Mouse (Mus musculus): ENCODE results near the gene Amy2a1. TPM values are rescaled to one million over a fixed set of nuclear protein-coding genes. Genes with fewer than 3 reads are reported as not detected.
"Not testable (repeated sequence)": the region's sequence is repeated elsewhere in the genome, so short reads cannot be mapped to it uniquely, and the experiment has no call there.

Gene Amy2a1
- total RNA-seq (2021) = not detected
- long read RNA-seq, experiment 1 = 0 reads
- long read RNA-seq, experiment 2 = 0 reads

- DNase-seq = not testable (repeated sequence)
These were observed at the start of gene Amy2a1 for GRCm38 (mm10) chr3:113532328-113532727. Amy2a1 (minus strand) TSS chr3:113532428.

GRCm38 (mm10) chr3:113574578-113574977 is 42.4 kb upstream of the Amy2a1 start:
- peak; percentile 25 to 43 for DNase-seq

DNA sequence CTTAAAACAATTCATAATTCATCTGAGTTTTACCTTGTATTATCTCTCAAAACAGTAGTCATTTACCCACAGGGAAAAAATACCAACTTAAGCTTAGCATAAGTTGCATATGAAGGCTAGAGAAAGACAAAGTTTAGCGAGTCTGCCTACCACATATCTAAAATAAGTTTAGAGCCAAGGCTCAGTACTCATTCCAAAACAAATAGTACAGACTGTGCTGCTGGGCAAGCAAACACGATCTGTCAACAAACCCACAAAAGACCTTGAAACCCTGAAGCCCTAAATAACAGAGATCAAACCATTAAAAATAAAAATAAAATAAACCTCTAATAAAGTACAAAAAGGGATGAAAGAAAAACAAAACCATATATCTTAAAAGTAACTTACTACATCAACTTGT is 41.9 kb upstream of the Amy2a1 start:
- peak in 1 of 2 experiments; percentile 8 for DNase-seq

- DNase-seq = no peak
These were observed 39.9 kb upstream of the Amy2a1 start for GRCm38 (mm10) chr3:113572158-113572557.

DNA sequence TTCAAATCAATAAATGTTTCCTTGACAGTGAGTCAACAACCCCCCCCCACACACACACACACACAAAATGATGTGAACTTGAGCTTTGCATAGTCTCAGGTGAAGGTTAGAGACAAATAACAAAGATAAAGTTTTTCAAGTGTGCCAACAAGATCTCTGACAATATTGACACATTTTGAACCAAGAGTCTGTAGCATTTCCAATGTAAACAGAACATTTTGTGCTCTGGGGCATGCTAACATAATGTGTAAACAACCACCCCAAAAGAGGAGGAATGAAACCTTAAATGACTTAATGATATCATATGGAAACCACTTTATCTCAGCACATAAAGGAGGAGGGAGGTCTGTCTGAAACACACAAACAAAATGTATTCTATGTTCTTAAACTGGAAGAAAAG is 7.5 kb upstream of the Amy2a1 start:
- DNase-seq = no peak

Other genes starting within 250 kb of the Amy2a1 start
- gene Amy2a4, start 241.0 kb downstream of the Amy2a1 start, total RNA-seq (2021) = not detected
- gene Amy2a3, start 208.4 kb downstream of the Amy2a1 start, total RNA-seq (2021) = not detected
- gene Amy2a2, start 175.8 kb downstream of the Amy2a1 start, total RNA-seq (2021) = not detected
- gene Amy1, start 74.3 kb upstream of the Amy2a1 start, total RNA-seq (2021) = 10 to 100 TPM; 48.0 to 76.2 TPM
- 10 to 100 TPM; 20.6 to 22.8 TPM for gene Rnpc3, start 97.7 kb upstream of the Amy2a1 start, total RNA-seq (2021)